Mouse (Mus musculus) forebrain, postnatal 0 days (tissue): Measurements from ENCODE around the gene Metrn. TPM values are rescaled to one million over a fixed set of nuclear protein-coding genes. Genes with fewer than 3 reads are reported as not detected.
A peak's percentile ranks its signal among the peaks of the same experiment; 100 is the strongest.
"Not testable (repeated sequence)": the region's sequence is repeated elsewhere in the genome, so short reads cannot be mapped to it uniquely, and the experiment has no call there.

Source experiments
- ATAC-seq: fragments of 200-750 bp; cut with Nextera tagmentation; 2 replicates; pipeline ENCODE4 v1.8.0; 2017; ENCODE audit warnings: mild to moderate bottlenecking, moderate library complexity
- DNase-seq: peaks from one replicate; pipeline ENCODE4 v3.0.0-alpha.2; 2015
- H3K27ac ChIP-seq: fragments of 300-500 bp; sonication (generic); 2 replicates; pipeline ENCODE4 v1.5.1; 2014; ENCODE audit warnings: low read depth, mild to moderate bottlenecking, antibody characterized with exemption, low read length, moderate library complexity, mixed read lengths
- H3K27me3 ChIP-seq: fragments of 300-500 bp; sonication (generic); 2 replicates; pipeline ENCODE4 v1.6.1; 2014; ENCODE audit warnings: mild to moderate bottlenecking, low read length, mixed read lengths; ENCODE audit not compliant: insufficient read depth
- H3K36me3 ChIP-seq: fragments of 300-500 bp; sonication (generic); 2 replicates; pipeline ENCODE4 v1.6.1; 2014; ENCODE audit warnings: mild to moderate bottlenecking, moderate library complexity; ENCODE audit not compliant: insufficient read depth
- H3K4me1 ChIP-seq: fragments of 300-500 bp; sonication (generic); 2 replicates; pipeline ENCODE4 v1.6.1; 2014; ENCODE audit warnings: antibody characterized with exemption; ENCODE audit not compliant: insufficient read depth
- H3K4me2 ChIP-seq: fragments of 300-500 bp; sonication (generic); 2 replicates; pipeline ENCODE4 v1.6.1; 2014; ENCODE audit warnings: low read depth, mild to moderate bottlenecking, moderate library complexity
- H3K4me3 ChIP-seq: fragments of 300-500 bp; sonication (generic); 2 replicates; pipeline ENCODE4 v1.5.1; 2014; ENCODE audit warnings: low read depth, low read length, mixed read lengths
- H3K9ac ChIP-seq: fragments of 300-500 bp; sonication (generic); 2 replicates; pipeline ENCODE4 v1.6.1; 2014; ENCODE audit warnings: mild to moderate bottlenecking
- H3K9me3 ChIP-seq: fragments of 300-500 bp; sonication (generic); 2 replicates; pipeline ENCODE4 v1.6.1; 2016; ENCODE audit warnings: low read length
- CTCF ChIP-seq: sonication (generic); IDR thresholded peaks from 2 replicates; pipeline ENCODE4 v1.5.1; 2016; ENCODE audit warnings: antibody characterized with exemption, control low read depth, low read depth
- WGBS: fragments of 180-500 bp; shearing (Covaris S2); extraction: QIAGEN DNeasy Blood & Tissue Kit; methylation state at CpG from one replicate; pipeline ENCODE4 v1.1.7; 2014; 5-methylcytosine and 5-hydroxymethylcytosine counted together
- polyA plus RNA-seq: library from polyadenylated mRNA; unstranded; fragments of >200 nt; fragmentation: Nextera tagmentation; extraction: Ambion mirVana; gene quantifications from 2 replicates; pipeline ENCODE4 v1.2.1, GENCODE M21; 2015
- total RNA-seq: library from RNA; depleted of rRNA; stranded (reverse); fragments of >200 nt; gene quantifications from 2 replicates; pipeline ENCODE4 v1.2.3, GENCODE M21; 2014

The Metrn gene
- total and polyA plus RNA-seq, 2 experiments from 2014 or later, result 56.9 to 148 TPM

- H3K36me3 ChIP-seq, H3K4me2 ChIP-seq, DNase-seq, H3K9me3 ChIP-seq, H3K9ac ChIP-seq, H3K27me3 ChIP-seq, ATAC-seq, H3K4me3 ChIP-seq, H3K27ac ChIP-seq: not testable (repeated sequence)
- TF ChIP-seq CTCF, result peak; percentile 46
- WGBS, result 55% methylated on average over 2 of the region's 2 CpGs
- H3K4me1 ChIP-seq, result peaks cover 23% of the 10 kb centered on the region
Measured at GRCm38 (mm10) chr17:25807452-25807851, 10.5 kb upstream of the Metrn start.

- no peak for DNase-seq
- no peak for ATAC-seq
- 90% methylated on average over 4 of the region's 4 CpGs for WGBS
- H3K4me2 ChIP-seq, result no peak overlapping the region
- no peak overlapping the region for H3K4me3 ChIP-seq
- no peaks in the 10 kb centered on the region for H3K9me3 ChIP-seq
- H3K27ac ChIP-seq, result no peak overlapping the region
- TF ChIP-seq CTCF, result no peak
- H3K27me3 ChIP-seq, result no peaks in the 10 kb centered on the region
- H3K9ac ChIP-seq, result no peak overlapping the region
- peaks cover 27% of the 10 kb centered on the region for H3K4me1 ChIP-seq
- H3K36me3 ChIP-seq, result no peaks in the 10 kb centered on the region
Measured at GRCm38 (mm10) chr17:25806507-25806906, 9.6 kb upstream of the Metrn start.

DNA sequence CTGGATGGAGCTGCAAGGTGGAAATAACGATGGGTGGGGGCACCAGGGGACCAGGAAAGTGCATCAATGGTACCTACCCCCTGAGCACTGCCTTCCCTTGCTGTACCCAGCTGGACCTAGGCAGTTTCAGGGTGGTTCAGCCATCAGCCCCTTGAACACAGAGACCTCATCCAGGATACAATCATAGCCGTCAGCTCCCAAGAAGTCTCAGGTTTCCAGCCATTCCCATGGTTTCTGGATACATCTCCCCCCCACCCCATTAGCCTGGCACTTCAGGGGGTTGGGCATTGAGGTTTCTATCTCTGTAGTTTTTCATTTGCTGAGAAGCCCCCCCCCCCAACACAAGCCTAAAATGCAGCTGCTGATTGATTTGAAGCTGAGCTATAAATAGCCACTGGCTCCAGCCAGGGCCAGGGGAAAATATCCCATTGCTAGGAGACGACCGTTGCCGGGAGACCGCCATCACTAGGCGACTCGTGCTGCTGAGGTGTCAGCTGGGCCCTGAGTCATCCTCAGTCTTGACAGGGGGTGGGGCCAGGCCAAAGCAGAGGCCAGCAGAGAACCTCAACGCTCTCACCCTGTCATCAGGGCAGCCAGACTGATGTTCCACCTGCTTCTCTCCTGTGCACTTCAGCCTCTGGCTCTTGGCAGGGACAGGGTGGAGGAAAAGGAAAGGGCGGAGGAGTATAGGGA, 6.0 kb upstream of the Metrn start:
- peak; percentile 96 for ATAC-seq
- H3K4me3 ChIP-seq, result no peak overlapping the region
- WGBS, result 7% methylated on average over 10 of the region's 10 CpGs

DNA sequence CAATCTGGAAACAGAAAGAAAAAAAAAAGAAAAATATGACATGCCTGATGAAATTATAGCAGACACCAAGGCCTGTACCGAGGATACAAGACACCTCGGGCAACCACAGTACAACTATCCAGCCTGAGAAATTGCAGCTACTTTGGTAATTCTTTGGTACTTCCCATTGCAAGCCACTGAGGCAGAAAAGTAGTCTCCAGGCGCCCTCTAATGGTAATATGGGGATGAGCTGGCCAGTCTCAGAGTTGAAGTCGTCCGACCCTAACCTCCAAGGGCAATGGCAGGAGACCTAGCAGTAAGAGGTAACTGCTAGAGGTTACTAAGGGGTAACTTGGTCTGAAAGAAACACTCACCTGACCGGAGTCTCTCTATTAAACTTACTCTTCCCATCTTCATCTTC, 4.1 kb upstream of the Metrn start:
- peak; percentile 32; the same call in 1 of the 2 replicates for ATAC-seq
- 5% methylated on average over 6 of the region's 6 CpGs for WGBS
- H3K9ac ChIP-seq, result no peak overlapping the region

More for the DNA sequence above, 6.0 kb upstream of the Metrn start:
- H3K9ac ChIP-seq, result peak overlapping the region; percentile 40
- TF ChIP-seq CTCF, result no peak
- DNase-seq, result peak; percentile 89
- peaks cover 10% of the 10 kb centered on the region for H3K4me1 ChIP-seq
- no peaks in the 10 kb centered on the region for H3K27me3 ChIP-seq
- H3K9me3 ChIP-seq, result no peaks in the 10 kb centered on the region
- peak overlapping the region; percentile 89 for H3K27ac ChIP-seq
- peak overlapping the region; percentile 33 for H3K4me2 ChIP-seq
- no peaks in the 10 kb centered on the region for H3K36me3 ChIP-seq

DNA sequence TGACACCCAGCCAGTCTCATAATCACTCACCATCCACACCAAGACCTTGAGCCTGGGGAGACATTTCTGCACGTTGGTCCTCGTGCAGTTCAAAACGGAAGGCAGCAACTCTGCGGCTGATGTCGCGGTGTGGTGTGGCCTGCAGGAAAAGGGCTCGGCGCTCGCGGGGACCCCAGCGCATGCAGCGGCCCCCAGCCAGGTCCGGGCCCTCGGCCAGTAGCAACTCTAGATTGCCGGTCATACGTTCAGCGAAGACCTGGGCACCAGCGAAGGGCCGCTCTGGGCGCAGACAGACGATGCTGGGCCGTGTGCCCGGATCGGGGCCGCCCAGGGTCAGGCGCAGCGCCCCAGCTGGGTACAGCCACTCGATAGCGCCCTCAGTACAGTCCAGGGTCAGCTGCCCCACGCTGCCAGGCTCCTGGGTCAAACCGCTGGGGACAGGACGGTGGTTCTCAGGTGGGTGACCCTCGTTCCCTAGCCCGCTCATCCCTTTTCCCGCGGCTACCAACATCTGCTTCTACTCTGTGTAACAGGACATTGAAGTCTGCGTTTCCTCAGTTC, 645 bp downstream of the Metrn start:
- no peak for DNase-seq
- H3K36me3 ChIP-seq, result no peaks in the 10 kb centered on the region
- no peaks in the 10 kb centered on the region for H3K9me3 ChIP-seq
- H3K27ac ChIP-seq, result peak overlapping the region; percentile 16; the same call in 1 of the 2 replicates
- peak overlapping the region; percentile 47 for H3K4me3 ChIP-seq
- no peak for TF ChIP-seq CTCF
- peaks cover 6% of the 10 kb centered on the region; the same call in 1 of the 2 replicates for H3K27me3 ChIP-seq
- peak overlapping the region; percentile 45; the same call in 1 of the 2 replicates for H3K9ac ChIP-seq
- WGBS, result 3% methylated on average over 37 of the region's 37 CpGs
- peak overlapping the region; percentile 64 for H3K4me2 ChIP-seq
- peaks cover 11% of the 10 kb centered on the region for H3K4me1 ChIP-seq
- no peak for ATAC-seq

More for the DNA sequence above, 4.1 kb upstream of the Metrn start:
- peak; percentile 87 for TF ChIP-seq CTCF
- Histone ChIP-seq H3K9me3 (no peaks in the 10 kb centered on the region), H3K4me1 (peaks cover 9% of the 10 kb centered on the region; the same call in 1 of the 2 replicates), H3K27ac (no peak overlapping the region), H3K4me3 (no peak overlapping the region), H3K4me2 (no peak overlapping the region), H3K36me3 (no peaks in the 10 kb centered on the region), H3K27me3 (peaks cover 6% of the 10 kb centered on the region; the same call in 1 of the 2 replicates)
- peak; percentile 82 for DNase-seq

GRCm38 (mm10) chr17:25795609-25796092, 1.3 kb downstream of the Metrn start, which contains the start of gene AC134908.4:
AC134908.4 (minus strand) TSS chr17:25795659.
- ATAC-seq, result peak; percentile 10
- no peaks in the 10 kb centered on the region for H3K36me3 ChIP-seq
- 14% methylated on average over 6 of the region's 6 CpGs for WGBS
- peak within 1 kb of the TSS; percentile 47 for H3K4me3 ChIP-seq
- H3K27me3 ChIP-seq, result peaks cover 6% of the 10 kb centered on the region; the same call in 1 of the 2 replicates
- no peaks in the 10 kb centered on the region for H3K9me3 ChIP-seq
- no peak for TF ChIP-seq CTCF
- DNase-seq, result peak; percentile 48
- peak within 1 kb of the TSS; percentile 45; the same call in 1 of the 2 replicates for H3K9ac ChIP-seq
- peaks cover 11% of the 10 kb centered on the region for H3K4me1 ChIP-seq
- peak within 1 kb of the TSS; percentile 41; the same call in 1 of the 2 replicates for H3K27ac ChIP-seq
- H3K4me2 ChIP-seq, result peak within 1 kb of the TSS; percentile 64

DNA sequence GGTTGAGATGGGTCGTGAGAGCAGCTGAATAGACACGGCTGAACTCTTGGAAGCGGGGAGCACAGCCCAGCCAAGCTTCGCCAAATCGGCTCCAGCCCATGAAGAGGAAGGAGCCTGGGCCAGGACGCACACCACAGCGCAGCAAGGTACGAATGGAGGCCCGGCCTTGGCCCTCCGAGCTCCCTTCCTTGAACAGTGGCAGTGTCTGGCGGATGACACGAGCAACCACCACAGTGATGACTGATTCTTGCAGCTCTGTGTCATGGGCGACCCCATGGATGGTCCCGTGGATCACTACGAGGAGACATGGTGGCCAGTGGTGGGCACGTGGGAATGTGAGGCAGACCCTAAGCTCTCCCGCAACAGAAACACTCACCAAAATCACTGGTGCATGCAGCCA, 1.9 kb downstream of the Metrn start:
- peak overlapping the region; percentile 64 for H3K4me2 ChIP-seq
- WGBS, result 53% methylated on average over 17 of the region's 17 CpGs
- DNase-seq (no peak), ATAC-seq (no peak)
- TF ChIP-seq CTCF, result no peak
- no peaks in the 10 kb centered on the region for H3K9me3 ChIP-seq
- H3K36me3 ChIP-seq, result no peaks in the 10 kb centered on the region
- H3K4me3 ChIP-seq, result no peak overlapping the region
- peaks cover 6% of the 10 kb centered on the region; the same call in 1 of the 2 replicates for H3K27me3 ChIP-seq
- peaks cover 11% of the 10 kb centered on the region for H3K4me1 ChIP-seq
- peak overlapping the region; percentile 41; the same call in 1 of the 2 replicates for H3K27ac ChIP-seq
- H3K9ac ChIP-seq, result no peak overlapping the region
